In the genomic region with DNA sequence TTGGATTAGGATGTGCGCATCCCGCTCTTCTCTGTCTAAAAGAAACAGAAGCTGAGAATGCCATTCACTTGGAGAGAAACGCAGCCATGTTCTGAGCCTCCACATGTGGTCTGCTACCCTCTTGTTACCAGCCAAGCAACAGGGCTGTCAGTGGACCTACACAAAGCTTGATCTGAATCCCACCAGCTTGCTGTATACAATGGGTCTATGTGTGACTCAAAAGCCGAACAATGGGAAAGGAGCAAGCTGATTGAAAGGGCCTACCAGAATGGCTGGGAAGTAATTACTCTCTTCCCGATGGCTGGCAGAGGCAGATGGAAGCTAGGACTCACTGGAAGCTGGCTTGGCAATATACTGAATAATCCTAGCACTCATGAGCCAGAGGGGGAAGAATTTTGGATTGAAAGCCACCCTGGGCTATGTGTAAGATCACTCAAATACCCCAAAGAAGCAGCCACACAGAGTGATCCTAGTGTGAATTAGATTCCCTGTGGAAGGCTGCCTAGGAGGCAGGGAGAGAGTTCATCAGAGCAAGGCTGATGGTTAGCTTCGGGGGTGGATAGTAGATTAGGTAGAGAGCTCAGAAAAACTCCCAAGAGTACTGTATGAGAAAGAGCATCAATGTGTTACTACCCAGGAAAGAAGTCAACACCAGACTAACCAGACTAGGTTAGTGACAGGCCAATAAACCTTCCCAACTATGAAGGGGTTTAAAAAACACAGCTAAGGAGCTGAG, we compare ENCODE assay signal across 14 mouse cellular contexts.
DNase-seq lines count a peak whose midpoint lies in the region; ATAC-seq lines count a peak whose summit lies in the region.
"Had no signal": no experiment of that assay in that cellular context is flagged by ENCODE, and none has a peak within 500 bp of the region (broad histone marks: within the 10 kb centered on the region; RNA-seq: fewer than 3 reads in every experiment).

No protein-coding gene starts in this region.

- peaks cover 14% of the 10 kb centered on the region; the same call in 1 of the 2 replicates for H3K4me1 ChIP-seq in forebrain, embryonic 16.5 days (replicated peaks; ENCODE audit: control insufficient read depth, insufficient read depth, low read length)
- H3K4me1 ChIP-seq in midbrain, embryonic 11.5 days (ENCODE audit: control insufficient read depth, insufficient read depth, low read length): peaks cover 13% of the 10 kb centered on the region

- no peak overlapping the region for H3K27ac ChIP-seq in forebrain, embryonic 16.5 days (ENCODE audit: low read length)
- H3K27ac ChIP-seq in midbrain, embryonic 11.5 days (ENCODE audit: low read depth, low read length): no peak overlapping the region

- intact Hi-C loops in left cerebral cortex, postnatal 4 days (cut with DNase I): no loop called here

- WGBS in forebrain, embryonic 16.5 days: 8% methylated on average over 6 of the region's 6 CpGs
- 23% methylated on average over 6 of the region's 6 CpGs for WGBS in midbrain, embryonic 11.5 days

- peak; percentile 24 for DNase-seq in left cerebral cortex, postnatal 4 days
- DNase-seq in left cerebral cortex, adult 18-20 months (ENCODE audit: low spot score in 2 of 2): no peak
- DNase-seq in midbrain, embryonic 11.5 days (ENCODE audit: low spot score, missing footprints): peak; percentile 90
- DNase-seq in retina, postnatal 1 day: peak; percentile 87
- no peak for DNase-seq in layer of hippocampus, adult 8-10 months (ENCODE audit: low spot score in 2 of 2)
- DNase-seq in lung, postnatal 14 days: no peak
- no peak for DNase-seq in right cerebral cortex, adult 18-20 months
- DNase-seq: cerebellum, postnatal 36 days; gastrocnemius, postnatal 36 days; kidney, adult 11 months; thymus, adult 2 months had no signal

- no peak overlapping the region for H3K9ac ChIP-seq in forebrain, embryonic 16.5 days (replicated peaks; ENCODE audit: low read depth, low read length)
- H3K9ac ChIP-seq in midbrain, embryonic 11.5 days (ENCODE audit: low read length): no peak overlapping the region

- peak; percentile 88 for ATAC-seq in forebrain, embryonic 16.5 days
- peak; percentile 92 for ATAC-seq in midbrain, embryonic 11.5 days (ENCODE audit: low FRiP score)

- no peaks in the 10 kb centered on the region for H3K9me3 ChIP-seq in forebrain, embryonic 16.5 days (ENCODE audit: control insufficient read depth, low read length)
- no peaks in the 10 kb centered on the region for H3K9me3 ChIP-seq in midbrain, embryonic 11.5 days (ENCODE audit: control insufficient read depth, low read length)
- H3K9me3 ChIP-seq: megakaryocyte, embryonic 14.5 days had no signal

- H3K27me3 ChIP-seq in forebrain, embryonic 16.5 days (replicated peaks; ENCODE audit: control insufficient read depth, insufficient read depth, low read length): peaks cover 35% of the 10 kb centered on the region
- H3K27me3 ChIP-seq in midbrain, embryonic 11.5 days (ENCODE audit: control insufficient read depth, insufficient read depth, low read length): peaks cover 43% of the 10 kb centered on the region
- H3K27me3 ChIP-seq: megakaryocyte, embryonic 14.5 days had no signal

- no peaks in the 10 kb centered on the region for H3K36me3 ChIP-seq in forebrain, embryonic 16.5 days (ENCODE audit: control insufficient read depth, insufficient read depth)
- no peaks in the 10 kb centered on the region for H3K36me3 ChIP-seq in midbrain, embryonic 11.5 days (ENCODE audit: control insufficient read depth, insufficient read depth, low read length)

- no peak overlapping the region for H3K4me3 ChIP-seq in forebrain, embryonic 16.5 days (replicated peaks; ENCODE audit: low read length)
- H3K4me3 ChIP-seq in midbrain, embryonic 11.5 days (ENCODE audit: low read depth, low read length): no peak overlapping the region
- H3K4me3 ChIP-seq: erythroblast, embryonic 14.5 days; megakaryocyte, embryonic 14.5 days had no signal

- H3K4me2 ChIP-seq in forebrain, embryonic 16.5 days (ENCODE audit: low read length): no peak overlapping the region
- H3K4me2 ChIP-seq in midbrain, embryonic 11.5 days: no peak overlapping the region

Comparison
In these comparisons a context has a peak if more than half of its experiments do, and no peak if none do; other contexts are left out.
1. DNase-seq: peak in left cerebral cortex, postnatal 4 days (single experiment), midbrain, embryonic 11.5 days (single experiment) and retina, postnatal 1 day (single experiment); none in left cerebral cortex, adult 18-20 months (0 of 2), layer of hippocampus, adult 8-10 months (0 of 2), lung, postnatal 14 days (single experiment) and right cerebral cortex, adult 18-20 months (single experiment).